Mouse (Mus musculus): ENCODE measurements around the gene Ppp2r5e.

DNA sequence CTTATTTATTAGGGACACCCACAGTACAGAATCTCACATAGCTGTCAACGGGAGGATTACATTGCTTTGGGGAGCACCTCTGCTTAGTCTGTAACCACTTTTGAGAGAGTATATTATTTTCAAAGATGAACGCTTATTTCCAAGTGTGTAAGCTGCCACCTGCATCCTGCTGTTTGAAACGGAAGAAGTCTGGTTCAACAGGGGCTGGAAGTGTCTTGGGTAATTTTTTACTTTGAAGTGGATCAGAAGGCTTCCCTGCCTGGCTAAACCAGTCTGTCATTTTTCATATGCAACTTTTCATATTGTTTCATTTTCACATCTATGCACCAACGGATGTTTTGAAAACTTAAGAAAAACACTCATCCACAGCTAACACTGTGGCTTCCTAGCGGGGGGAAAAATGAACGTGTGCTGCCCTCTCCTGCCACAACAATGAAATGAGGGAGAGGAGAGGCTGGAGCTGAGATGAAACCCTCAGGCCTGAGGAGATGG, 146.5 kb downstream of the Ppp2r5e start:
- TF ChIP-seq POLR2A (IDR thresholded peaks at IDR 0.05; ENCODE audit: borderline replicate concordance, low read depth, low read length) (no peak), CTCF (IDR thresholded peaks at IDR 0.05; ENCODE audit: low read depth, low read length) (no peak)
